Mouse (Mus musculus) neural tube, embryonic 12.5 days (tissue): ENCODE measurements around the gene Tmem132c. TPM values are rescaled to one million over a fixed set of nuclear protein-coding genes. Genes with fewer than 3 reads are reported as not detected.

ENCODE experiments used
- ATAC-seq: fragments of 200-750 bp; cut with Nextera tagmentation; 2 replicates; pipeline ENCODE4 v1.8.0; 2017; ENCODE audit warnings: low read depth, mild to moderate bottlenecking, moderate TSS enrichment, moderate library complexity; ENCODE audit not compliant: low FRiP score
- H3K27ac ChIP-seq: fragments of 300-500 bp; sonication (generic); 2 replicates; pipeline ENCODE4 v1.5.1; 2016
- H3K27me3 ChIP-seq: fragments of 300-500 bp; sonication (generic); replicated peaks from 2 replicates; pipeline ENCODE4 v1.6.1; 2016; ENCODE audit warnings: mild to moderate bottlenecking
- H3K36me3 ChIP-seq: fragments of 300-500 bp; sonication (generic); 2 replicates; pipeline ENCODE4 v1.6.1; 2016; ENCODE audit warnings: mild to moderate bottlenecking
- H3K4me1 ChIP-seq: fragments of 300-500 bp; sonication (generic); 2 replicates; pipeline ENCODE4 v1.6.1; 2016
- H3K4me2 ChIP-seq: fragments of 300-500 bp; sonication (generic); replicated peaks from 2 replicates; pipeline ENCODE4 v1.6.1; 2016; ENCODE audit warnings: mild to moderate bottlenecking
- H3K4me3 ChIP-seq: fragments of 300-500 bp; sonication (generic); 2 replicates; pipeline ENCODE4 v1.5.1; 2016
- H3K9ac ChIP-seq: fragments of 300-500 bp; sonication (generic); 2 replicates; pipeline ENCODE4 v1.6.1; 2016; ENCODE audit warnings: mild to moderate bottlenecking
- H3K9me3 ChIP-seq: fragments of 300-500 bp; sonication (generic); 2 replicates; pipeline ENCODE4 v1.6.1; 2016; ENCODE audit warnings: mild to moderate bottlenecking
- WGBS: fragments of 180-500 bp; shearing (Covaris S2); methylation state at CpG from one replicate; pipeline ENCODE4 v1.1.7; 2016; 5-methylcytosine and 5-hydroxymethylcytosine counted together
- polyA plus RNA-seq: library from polyadenylated mRNA; unstranded; fragments of >200 nt; fragmentation: Nextera tagmentation; extraction: Ambion mirVana; gene quantifications from 2 replicates; pipeline ENCODE4 v1.2.1, GENCODE M21; 2016

Tmem132c gene
- polyA plus RNA-seq, 1 experiment from 2014 or later: 24.5 TPM

DNA sequence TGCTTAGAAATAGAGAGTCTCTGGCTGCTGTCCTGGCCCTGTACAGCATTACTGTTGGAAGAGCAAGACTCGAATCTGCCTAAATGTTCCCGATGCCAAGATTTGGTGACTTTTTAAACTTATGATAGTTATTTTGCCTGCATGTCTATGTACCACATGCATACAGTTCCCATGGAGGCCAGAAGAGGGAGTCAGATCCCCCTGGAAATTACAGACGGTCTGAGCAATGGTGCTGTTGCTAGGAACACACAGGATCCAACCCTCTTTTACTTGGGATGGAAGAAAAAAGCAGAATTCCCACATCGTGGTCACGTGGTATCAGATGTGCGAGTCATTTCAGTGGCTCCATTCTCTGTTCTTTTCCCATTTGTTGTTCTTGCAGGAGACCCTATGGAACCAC is 351.2 kb downstream of the Tmem132c start:
- H3K27me3 ChIP-seq: no peaks in the 10 kb centered on the region
- WGBS: 80% methylated on average over 6 of the region's 6 CpGs
- H3K27ac ChIP-seq: no peak overlapping the region
- no peak overlapping the region for H3K9ac ChIP-seq
- no peaks in the 10 kb centered on the region for H3K4me1 ChIP-seq
- H3K36me3 ChIP-seq: peaks cover 46% of the 10 kb centered on the region
- H3K9me3 ChIP-seq: no peaks in the 10 kb centered on the region
- ATAC-seq: no peak
- H3K4me3 ChIP-seq: no peak overlapping the region
- H3K4me2 ChIP-seq: no peak overlapping the region

DNA sequence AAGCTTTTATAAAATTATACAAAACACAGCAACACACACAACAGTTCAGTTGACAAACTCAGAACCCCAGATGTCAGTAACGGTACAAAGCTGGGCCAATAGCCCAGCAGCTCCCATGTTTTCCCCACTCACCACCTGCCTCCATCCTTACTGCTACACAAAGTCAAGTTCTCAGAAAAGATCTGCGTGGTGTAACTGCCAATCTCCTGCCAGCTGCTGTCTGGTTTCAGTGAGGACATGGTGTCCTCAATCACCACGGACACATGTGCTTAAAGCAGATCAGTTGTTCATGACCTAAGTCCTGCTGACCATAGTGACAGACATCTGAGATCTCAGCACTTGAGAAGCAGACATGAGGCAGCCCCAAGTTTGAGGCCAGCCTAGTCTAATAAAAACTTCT is 354.1 kb downstream of the Tmem132c start:
- Histone ChIP-seq H3K36me3 (peaks cover 74% of the 10 kb centered on the region), H3K9me3 (no peaks in the 10 kb centered on the region), H3K9ac (no peak overlapping the region), H3K4me3 (no peak overlapping the region), H3K4me2 (no peak overlapping the region), H3K27ac (no peak overlapping the region), H3K27me3 (no peaks in the 10 kb centered on the region), H3K4me1 (no peaks in the 10 kb centered on the region)
- 92% methylated on average over 3 of the region's 3 CpGs for WGBS
- ATAC-seq: no peak

DNA sequence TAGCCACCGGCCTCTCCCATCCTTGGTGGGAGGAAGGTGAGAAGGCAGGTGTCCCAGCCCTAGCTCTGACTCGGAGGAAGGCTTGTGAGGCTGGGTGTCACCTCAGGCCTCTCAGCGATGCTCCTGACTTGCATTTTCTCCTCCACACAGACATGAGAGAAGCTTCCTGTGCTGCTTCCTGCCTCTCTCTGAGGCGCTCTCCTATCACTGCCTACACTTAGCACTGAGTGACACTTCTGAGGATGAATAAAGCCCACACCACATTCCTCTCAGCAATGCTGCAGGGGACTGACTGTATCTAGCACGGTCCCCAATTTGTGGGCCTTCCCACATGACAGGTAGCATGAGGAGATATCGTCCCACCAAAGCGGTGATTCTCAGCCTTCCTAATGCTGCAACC is 355.3 kb downstream of the Tmem132c start:
- Histone ChIP-seq H3K4me3 (no peak overlapping the region), H3K9ac (no peak overlapping the region), H3K27me3 (no peaks in the 10 kb centered on the region), H3K27ac (no peak overlapping the region), H3K9me3 (no peaks in the 10 kb centered on the region), H3K4me1 (no peaks in the 10 kb centered on the region), H3K36me3 (peaks cover 84% of the 10 kb centered on the region), H3K4me2 (no peak overlapping the region)
- no peak for ATAC-seq
- WGBS: 94% methylated on average over 7 of the region's 7 CpGs

DNA sequence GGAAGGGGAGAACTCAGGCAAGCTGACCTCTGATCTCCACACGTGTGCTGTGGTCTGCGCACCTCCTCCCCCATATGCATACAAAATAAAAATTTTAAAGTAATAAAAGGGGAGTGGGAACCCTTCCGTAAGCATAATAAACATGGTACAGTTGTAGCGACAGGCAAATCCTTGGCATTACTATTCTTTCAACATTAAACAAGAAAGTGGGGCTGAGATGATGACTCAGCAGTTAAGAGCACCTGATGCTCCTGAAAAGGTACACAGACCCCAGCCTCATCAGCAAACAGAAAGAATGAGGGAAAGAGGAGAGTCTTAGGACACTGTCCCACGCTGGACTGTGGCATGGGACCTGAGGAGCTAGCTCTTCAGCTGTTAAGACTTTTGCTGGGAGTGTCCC is 361.4 kb downstream of the Tmem132c start:
- no peak for ATAC-seq
- no peaks in the 10 kb centered on the region for H3K9me3 ChIP-seq
- 95% methylated on average over 5 of the region's 5 CpGs for WGBS

DNA sequence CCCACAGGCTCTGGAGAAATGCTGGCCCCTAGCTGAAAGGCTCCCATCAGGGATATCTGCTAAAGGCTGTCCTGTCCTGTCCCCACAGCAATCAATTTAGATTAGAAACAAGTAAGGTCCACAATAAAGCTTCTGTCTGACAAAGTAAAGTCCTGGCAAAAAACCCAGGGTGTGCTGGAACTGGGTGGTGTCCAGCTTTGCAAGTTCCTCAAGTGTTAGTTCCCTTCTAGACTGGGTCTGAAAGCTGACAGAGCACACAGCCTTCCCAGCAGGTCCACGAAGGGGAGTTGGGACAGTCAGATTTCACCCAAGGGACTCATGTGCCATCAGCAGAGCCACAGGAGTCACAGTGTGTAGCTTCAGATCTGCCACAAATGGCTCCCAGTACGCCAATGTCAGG is 365.9 kb downstream of the Tmem132c start:
- Histone ChIP-seq H3K4me3 (no peak overlapping the region), H3K9me3 (no peaks in the 10 kb centered on the region), H3K27me3 (no peaks in the 10 kb centered on the region), H3K27ac (no peak overlapping the region), H3K4me2 (no peak overlapping the region), H3K36me3 (peaks cover 44% of the 10 kb centered on the region), H3K4me1 (peaks cover 6% of the 10 kb centered on the region; the same call in 1 of the 2 replicates), H3K9ac (no peak overlapping the region)
- WGBS: 86% methylated on average over 2 of the region's 2 CpGs
- no peak for ATAC-seq

More for the DNA sequence above, 361.4 kb downstream of the Tmem132c start:
- Histone ChIP-seq H3K4me1 (no peaks in the 10 kb centered on the region), H3K27ac (no peak overlapping the region), H3K4me2 (no peak overlapping the region), H3K9ac (no peak overlapping the region), H3K36me3 (peaks cover 78% of the 10 kb centered on the region), H3K27me3 (no peaks in the 10 kb centered on the region), H3K4me3 (no peak overlapping the region)

DNA sequence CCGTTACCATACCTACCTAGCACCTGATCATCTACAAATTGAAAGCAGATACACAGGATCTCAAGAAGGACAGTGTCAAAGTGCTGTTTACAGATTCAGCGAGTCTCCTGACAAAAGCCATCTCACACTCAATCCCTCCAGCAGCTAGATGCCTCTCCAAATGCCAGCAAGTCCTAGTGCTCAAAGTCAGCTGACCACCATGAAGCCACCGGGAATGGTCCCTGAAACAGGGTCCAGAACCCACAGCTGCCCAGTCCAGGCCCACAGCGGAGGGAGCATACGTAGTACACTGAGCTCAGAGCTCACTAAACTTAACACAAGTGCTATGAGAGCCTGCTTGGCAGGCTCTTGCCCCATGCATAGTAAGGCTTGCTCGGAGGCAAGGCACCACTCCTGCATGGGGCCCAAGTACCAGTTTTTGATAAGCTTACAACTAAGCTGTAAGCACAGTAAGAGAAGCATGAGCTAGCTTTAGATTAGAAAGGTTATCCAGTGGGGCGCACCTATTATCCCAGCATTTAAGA is 367.6 kb downstream of the Tmem132c start:
- no peak overlapping the region for H3K9ac ChIP-seq
- peaks cover 6% of the 10 kb centered on the region; the same call in 1 of the 2 replicates for H3K4me1 ChIP-seq
- H3K27ac ChIP-seq: no peak overlapping the region
- no peaks in the 10 kb centered on the region for H3K9me3 ChIP-seq
- no peak overlapping the region for H3K4me3 ChIP-seq
- H3K36me3 ChIP-seq: peaks cover 27% of the 10 kb centered on the region
- ATAC-seq: no peak
- H3K27me3 ChIP-seq: no peaks in the 10 kb centered on the region
- WGBS: 92% methylated on average over 7 of the region's 7 CpGs
- no peak overlapping the region for H3K4me2 ChIP-seq

DNA sequence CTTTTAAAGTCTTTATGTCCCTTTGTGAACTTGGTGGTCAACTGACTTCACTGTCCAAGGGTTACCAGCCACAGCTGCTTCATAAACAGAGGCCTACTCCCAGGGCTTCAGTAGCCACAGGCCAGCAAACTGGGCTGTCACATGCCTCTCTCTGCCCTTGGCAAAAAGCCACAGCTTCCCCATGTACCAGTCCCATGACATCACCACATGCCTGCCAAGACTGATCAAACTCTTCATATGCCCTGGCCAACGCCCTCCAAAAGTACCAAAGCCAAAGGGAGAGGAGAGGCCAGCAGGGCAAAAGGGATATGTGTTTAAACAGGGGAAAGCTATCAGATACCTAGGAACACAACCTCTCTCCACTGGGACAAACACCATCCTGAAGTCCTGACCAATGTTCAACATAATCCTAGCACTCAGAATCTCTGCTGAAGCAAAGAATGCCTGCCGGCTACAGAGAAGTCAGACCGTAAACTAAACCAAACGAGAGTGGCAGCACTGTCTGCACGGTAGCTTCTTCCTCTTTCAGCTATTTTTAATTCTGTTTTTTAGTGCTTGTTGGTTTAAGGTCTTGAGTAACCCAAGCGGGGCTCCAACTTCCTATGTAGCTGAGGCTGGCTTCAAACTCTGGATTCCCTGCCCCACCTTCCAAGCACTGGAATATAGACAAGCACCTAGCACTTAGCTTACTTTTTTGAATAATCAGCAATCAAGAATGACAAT is 369.3 kb downstream of the Tmem132c start:
- Histone ChIP-seq H3K36me3 (peaks cover 17% of the 10 kb centered on the region), H3K27ac (no peak overlapping the region), H3K9ac (no peak overlapping the region), H3K4me1 (peaks cover 22% of the 10 kb centered on the region), H3K4me3 (no peak overlapping the region), H3K27me3 (no peaks in the 10 kb centered on the region), H3K9me3 (no peaks in the 10 kb centered on the region), H3K4me2 (no peak overlapping the region)
- ATAC-seq: no peak
- WGBS: 81% methylated on average over 6 of the region's 6 CpGs

DNA sequence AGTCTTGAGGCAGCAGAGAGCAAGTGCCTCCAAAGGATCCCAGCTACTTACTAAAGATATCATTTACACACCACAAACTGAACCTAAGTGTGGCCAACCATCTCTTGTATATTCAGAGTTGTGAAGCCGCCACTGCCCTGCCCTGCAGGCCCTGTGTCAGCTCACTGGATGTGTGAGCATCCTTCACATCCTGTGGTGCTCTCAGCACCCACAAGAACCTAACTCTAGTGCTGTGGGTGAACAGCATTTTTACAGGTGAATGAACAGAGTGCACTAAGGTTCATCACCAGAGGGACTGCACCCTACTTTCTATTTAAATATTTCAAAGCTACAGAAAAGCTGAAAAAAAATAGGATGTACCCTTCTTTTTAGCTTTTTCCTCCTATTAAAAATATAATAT is 370.3 kb downstream of the Tmem132c start:
- Histone ChIP-seq H3K27ac (no peak overlapping the region), H3K9ac (no peak overlapping the region), H3K9me3 (no peaks in the 10 kb centered on the region), H3K4me3 (no peak overlapping the region), H3K4me2 (no peak overlapping the region), H3K4me1 (peaks cover 28% of the 10 kb centered on the region), H3K27me3 (no peaks in the 10 kb centered on the region), H3K36me3 (peaks cover 14% of the 10 kb centered on the region)
- 93% methylated on average over 1 of the region's 1 CpGs for WGBS
- ATAC-seq: no peak

DNA sequence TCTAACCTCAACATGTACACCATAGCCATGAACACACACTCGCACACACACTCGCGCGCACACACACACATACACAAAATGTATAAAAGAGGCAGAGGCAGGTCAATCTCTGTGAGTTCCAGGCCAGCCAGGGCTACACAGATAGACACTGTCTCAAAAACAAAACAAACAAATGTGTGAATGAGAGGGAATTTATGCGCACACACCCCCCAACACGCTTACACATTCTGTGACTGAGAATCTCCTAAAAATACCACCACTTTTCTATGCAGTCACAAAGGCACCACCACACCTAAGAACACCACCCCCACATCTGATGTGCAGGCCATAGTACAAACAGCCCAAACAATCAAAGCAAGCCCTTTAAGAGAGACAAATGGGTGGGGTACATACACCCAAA is 370.8 kb downstream of the Tmem132c start:
- Histone ChIP-seq H3K27ac (no peak overlapping the region), H3K36me3 (peaks cover 14% of the 10 kb centered on the region), H3K4me3 (no peak overlapping the region), H3K4me2 (no peak overlapping the region), H3K9ac (no peak overlapping the region), H3K27me3 (no peaks in the 10 kb centered on the region), H3K4me1 (peaks cover 28% of the 10 kb centered on the region), H3K9me3 (no peaks in the 10 kb centered on the region)
- ATAC-seq: no peak
- WGBS: 98% methylated on average over 6 of the region's 6 CpGs
